Mouse (Mus musculus): ENCODE measurements around the gene 2010111I01Rik.

DNA sequence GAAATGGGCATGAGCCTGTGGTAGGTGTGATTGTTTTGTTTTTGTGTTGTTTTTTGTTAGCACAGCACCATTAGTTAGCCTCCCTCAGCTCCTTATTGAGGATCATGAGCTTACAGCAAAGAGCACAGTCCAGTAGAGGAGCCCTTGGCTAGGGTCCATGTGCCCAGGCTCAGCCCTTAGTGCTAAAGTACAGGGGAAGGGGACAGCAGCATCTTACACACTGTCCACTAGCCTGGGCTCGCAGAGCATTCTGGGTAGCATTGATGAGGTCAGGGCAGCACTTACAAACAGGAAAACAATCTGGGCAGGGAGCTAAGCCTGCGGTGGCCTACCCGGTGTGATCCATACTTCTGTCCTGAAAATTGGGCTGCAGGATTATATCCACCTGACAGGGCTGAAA lies 270.9 kb downstream of the 2010111I01Rik start:
- TF ChIP-seq CTCF (IDR thresholded peaks at IDR 0.05 in 2 of 3, conservative IDR thresholded peaks at IDR 0.05 in 1 of 3; ENCODE audit: control insufficient read depth in 1 of 3, insufficient read depth in 1 of 3, low read depth in 2 of 3, low read length in 3 of 3, poor library complexity in 1 of 3, severe bottlenecking in 1 of 3): no peak
- no peak for TF ChIP-seq MEF2A (IDR thresholded peaks at IDR 0.05; ENCODE audit: extremely low read depth, insufficient replicate concordance, low read depth, low read length, poor library complexity, severe bottlenecking)
- TF ChIP-seq NELFE (IDR thresholded peaks at IDR 0.05; ENCODE audit: low read depth, low read length): no peak
- no peak for TF ChIP-seq ZKSCAN1 (IDR thresholded peaks at IDR 0.05; ENCODE audit: low read depth, low read length)

Data from MEL (cell line).